Mouse (Mus musculus): ENCODE results near the gene Vps13d. TPM values are rescaled to one million over a fixed set of nuclear protein-coding genes. Genes with fewer than 3 reads are reported as not detected.
A peak's percentile ranks its signal among the peaks of the same experiment; 100 is the strongest.

Vps13d gene
- 3.5 and 3.9 TPM in 2 replicates for polyA plus RNA-seq (2016; fragmentation: Nextera tagmentation; extraction: Ambion mirVana)

DNA sequence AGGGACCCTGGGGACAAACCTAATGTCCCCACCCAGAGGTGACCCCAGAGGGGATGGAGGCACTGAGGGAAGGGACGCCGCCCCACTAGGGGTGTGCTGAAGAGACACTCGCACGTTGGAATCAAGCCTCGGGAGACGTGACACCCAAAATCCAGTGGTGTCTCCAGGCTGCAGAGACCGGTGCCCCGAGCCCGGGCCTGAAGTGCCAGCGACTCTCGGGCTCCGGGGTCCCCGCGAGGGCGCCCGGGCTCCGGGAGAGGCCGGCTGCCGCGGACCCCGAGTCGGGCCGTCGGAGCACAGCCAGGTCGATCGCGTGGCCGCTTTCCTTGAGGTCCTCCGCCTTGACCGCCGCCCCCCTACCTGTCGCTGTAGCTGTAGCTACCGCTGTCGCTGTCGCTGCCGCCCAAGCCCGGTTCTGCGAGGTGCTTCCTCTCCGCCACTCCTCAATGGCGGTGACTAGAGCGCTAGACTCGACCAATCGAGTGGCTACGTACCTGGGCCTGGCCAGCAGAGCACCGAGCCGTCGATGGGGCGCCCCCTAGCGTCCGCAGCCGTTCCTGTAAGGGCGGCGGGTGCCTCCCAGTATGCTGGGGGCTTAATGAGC is at the start of gene Vps13d:
Vps13d (minus strand) TSS at position 447 of the 604 bp plus-strand sequence.
- H3K36me3 ChIP-seq, result peaks cover 16% of the 10 kb centered on the region
- H3K4me1 ChIP-seq, result peaks cover 71% of the 10 kb centered on the region
- H3K9ac ChIP-seq, result peak within 1 kb of the TSS; percentile 95
- peak within 1 kb of the TSS; percentile 93 for H3K4me2 ChIP-seq
- H3K9me3 ChIP-seq (replicated peaks), result no peaks in the 10 kb centered on the region
- ATAC-seq, result peak; percentile 89
- peak within 1 kb of the TSS; percentile 81 for H3K27ac ChIP-seq
- peak within 1 kb of the TSS; percentile 88 for H3K4me3 ChIP-seq
- WGBS (ENCODE audit: insufficient replicate concordance), result under 1% methylated on average over 48 of the region's 53 CpGs
- no peaks in the 10 kb centered on the region for H3K27me3 ChIP-seq (replicated peaks)

GRCm38 (mm10) chr4:145242719-145243350 is 48.0 kb upstream of the Vps13d start:
- Histone ChIP-seq H3K36me3 (no peaks in the 10 kb centered on the region), H3K27ac (no peak overlapping the region), H3K27me3 (replicated peaks) (peaks cover 39% of the 10 kb centered on the region), H3K4me2 (no peak overlapping the region), H3K9ac (no peak overlapping the region), H3K4me3 (no peak overlapping the region), H3K9me3 (replicated peaks) (no peaks in the 10 kb centered on the region), H3K4me1 (peaks cover 12% of the 10 kb centered on the region; the same call in 1 of the 2 replicates)
- 9% methylated on average over 1 of the region's 1 CpGs for WGBS (ENCODE audit: insufficient replicate concordance)
- ATAC-seq, result no peak

- Histone ChIP-seq H3K27me3 (replicated peaks) (peaks cover 18% of the 10 kb centered on the region), H3K36me3 (no peaks in the 10 kb centered on the region), H3K4me1 (peaks cover 11% of the 10 kb centered on the region; the same call in 1 of the 2 replicates), H3K9me3 (replicated peaks) (no peaks in the 10 kb centered on the region), H3K4me3 (no peak overlapping the region), H3K4me2 (no peak overlapping the region), H3K9ac (no peak overlapping the region), H3K27ac (no peak overlapping the region)
- WGBS (ENCODE audit: insufficient replicate concordance), result 32% methylated on average over 4 of the region's 4 CpGs
- peak; percentile 51 for ATAC-seq
Observed at GRCm38 (mm10) chr4:145240723-145241231, 46.0 kb upstream of the Vps13d start.

- WGBS (ENCODE audit: insufficient replicate concordance), result 58% methylated on average over 4 of the region's 4 CpGs
- Histone ChIP-seq H3K4me1 (peaks cover 9% of the 10 kb centered on the region; the same call in 1 of the 2 replicates), H3K9me3 (replicated peaks) (no peaks in the 10 kb centered on the region), H3K36me3 (no peaks in the 10 kb centered on the region), H3K27ac (peak overlapping the region; percentile 8; the same call in 1 of the 2 replicates), H3K27me3 (replicated peaks) (0 out of 2 replicates have a peak, but pooled peaks cover 3% of the 10 kb centered on the region), H3K9ac (no peak overlapping the region), H3K4me2 (no peak overlapping the region), H3K4me3 (no peak overlapping the region)
- no peak for ATAC-seq
Observed at GRCm38 (mm10) chr4:145239049-145239830, 44.4 kb upstream of the Vps13d start.

- no peak for ATAC-seq
- no peaks in the 10 kb centered on the region for H3K36me3 ChIP-seq
- H3K9me3 ChIP-seq (replicated peaks), result no peaks in the 10 kb centered on the region
- H3K4me2 ChIP-seq, result no peak overlapping the region
- H3K4me1 ChIP-seq, result 0 out of 2 replicates have a peak, but pooled peaks cover 9% of the 10 kb centered on the region
- no peak overlapping the region for H3K9ac ChIP-seq
- no peak overlapping the region for H3K27ac ChIP-seq
- no peaks in the 10 kb centered on the region for H3K27me3 ChIP-seq (replicated peaks)
- 78% methylated on average over 7 of the region's 7 CpGs for WGBS (ENCODE audit: insufficient replicate concordance)
- H3K4me3 ChIP-seq, result no peak overlapping the region
Observed at GRCm38 (mm10) chr4:145236027-145236426, 41.2 kb upstream of the Vps13d start.

GRCm38 (mm10) chr4:145233487-145234228 is 38.9 kb upstream of the Vps13d start:
- 34% methylated on average over 3 of the region's 3 CpGs for WGBS (ENCODE audit: insufficient replicate concordance)

GRCm38 (mm10) chr4:145231732-145232131 is 36.9 kb upstream of the Vps13d start:
- no peak overlapping the region for H3K4me3 ChIP-seq
- no peak for ATAC-seq
- no peak overlapping the region for H3K4me2 ChIP-seq
- WGBS (ENCODE audit: insufficient replicate concordance), result 78% methylated on average over 5 of the region's 5 CpGs
- H3K27me3 ChIP-seq (replicated peaks), result no peaks in the 10 kb centered on the region
- H3K27ac ChIP-seq, result no peak overlapping the region
- H3K9me3 ChIP-seq (replicated peaks), result no peaks in the 10 kb centered on the region
- 0 out of 2 replicates have a peak, but pooled peaks cover 5% of the 10 kb centered on the region for H3K4me1 ChIP-seq
- no peak overlapping the region for H3K9ac ChIP-seq
- H3K36me3 ChIP-seq, result no peaks in the 10 kb centered on the region

More at GRCm38 (mm10) chr4:145233487-145234228, 38.9 kb upstream of the Vps13d start:
- peak overlapping the region; percentile 43; the same call in 1 of the 2 replicates for H3K27ac ChIP-seq
- no peaks in the 10 kb centered on the region for H3K27me3 ChIP-seq (replicated peaks)
- no peaks in the 10 kb centered on the region for H3K36me3 ChIP-seq
- ATAC-seq, result no peak
- H3K4me3 ChIP-seq, result no peak overlapping the region
- H3K9ac ChIP-seq, result 0 out of 2 replicates have a peak overlapping the region, but pooled peaks have one; percentile 6
- H3K4me2 ChIP-seq, result no peak overlapping the region
- H3K9me3 ChIP-seq (replicated peaks), result no peaks in the 10 kb centered on the region
- H3K4me1 ChIP-seq, result 0 out of 2 replicates have a peak, but pooled peaks cover 5% of the 10 kb centered on the region

GRCm38 (mm10) chr4:145230647-145231046 is 35.8 kb upstream of the Vps13d start:
- ATAC-seq, result no peak
- H3K9ac ChIP-seq, result no peak overlapping the region
- no peaks in the 10 kb centered on the region for H3K27me3 ChIP-seq (replicated peaks)
- WGBS (ENCODE audit: insufficient replicate concordance), result 91% methylated on average over 2 of the region's 2 CpGs
- H3K27ac ChIP-seq, result no peak overlapping the region
- H3K9me3 ChIP-seq (replicated peaks), result no peaks in the 10 kb centered on the region
- H3K4me2 ChIP-seq, result no peak overlapping the region
- no peaks in the 10 kb centered on the region for H3K36me3 ChIP-seq
- 0 out of 2 replicates have a peak, but pooled peaks cover 5% of the 10 kb centered on the region for H3K4me1 ChIP-seq
- H3K4me3 ChIP-seq, result no peak overlapping the region

DNA sequence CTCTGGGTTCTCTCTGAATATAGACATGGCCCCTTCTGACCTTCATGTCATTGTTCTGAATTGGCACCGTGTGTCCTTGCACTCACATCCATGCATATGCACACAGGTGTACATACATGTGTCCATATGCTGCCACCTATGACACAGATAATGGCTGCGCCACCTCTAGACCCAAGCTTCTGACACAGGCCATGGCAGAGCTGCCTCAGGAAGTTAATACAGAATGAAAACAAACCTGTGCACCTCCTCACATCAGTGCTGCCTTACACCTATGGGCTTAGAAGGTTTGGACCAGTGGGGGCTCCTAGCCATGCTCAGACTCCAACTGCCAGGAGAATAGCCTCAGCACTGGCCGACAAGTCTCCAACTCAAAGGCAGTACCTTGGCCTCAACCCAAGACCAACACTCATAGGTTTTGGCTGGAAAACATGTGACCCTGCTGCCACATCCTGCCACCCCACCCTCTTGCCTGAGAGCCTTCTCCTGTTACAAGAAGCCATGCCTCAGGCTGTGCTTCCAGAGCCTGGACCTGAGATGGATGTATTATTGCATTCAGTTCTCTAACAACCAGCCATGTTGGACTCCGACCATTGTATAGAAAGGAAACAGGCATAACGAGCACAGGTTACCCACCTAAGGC is 34.8 kb upstream of the Vps13d start:
- no peak for ATAC-seq
- no peak overlapping the region for H3K27ac ChIP-seq
- H3K27me3 ChIP-seq (replicated peaks), result no peaks in the 10 kb centered on the region
- 71% methylated on average over 5 of the region's 5 CpGs for WGBS (ENCODE audit: insufficient replicate concordance)
- H3K9me3 ChIP-seq (replicated peaks), result no peaks in the 10 kb centered on the region
- no peak overlapping the region for H3K4me2 ChIP-seq
- no peak overlapping the region for H3K9ac ChIP-seq
- 0 out of 2 replicates have a peak, but pooled peaks cover 5% of the 10 kb centered on the region for H3K4me1 ChIP-seq
- H3K4me3 ChIP-seq, result no peak overlapping the region
- H3K36me3 ChIP-seq, result peaks cover 7% of the 10 kb centered on the region; the same call in 1 of the 2 replicates

GRCm38 (mm10) chr4:145229051-145229450 is 34.2 kb upstream of the Vps13d start:
- 63% methylated on average over 6 of the region's 6 CpGs for WGBS (ENCODE audit: insufficient replicate concordance)
- Histone ChIP-seq H3K4me1 (0 out of 2 replicates have a peak, but pooled peaks cover 4% of the 10 kb centered on the region), H3K4me2 (no peak overlapping the region), H3K9me3 (replicated peaks) (no peaks in the 10 kb centered on the region), H3K4me3 (no peak overlapping the region), H3K27ac (no peak overlapping the region), H3K9ac (no peak overlapping the region), H3K36me3 (peaks cover 7% of the 10 kb centered on the region; the same call in 1 of the 2 replicates), H3K27me3 (replicated peaks) (no peaks in the 10 kb centered on the region)
- ATAC-seq, result no peak

DNA sequence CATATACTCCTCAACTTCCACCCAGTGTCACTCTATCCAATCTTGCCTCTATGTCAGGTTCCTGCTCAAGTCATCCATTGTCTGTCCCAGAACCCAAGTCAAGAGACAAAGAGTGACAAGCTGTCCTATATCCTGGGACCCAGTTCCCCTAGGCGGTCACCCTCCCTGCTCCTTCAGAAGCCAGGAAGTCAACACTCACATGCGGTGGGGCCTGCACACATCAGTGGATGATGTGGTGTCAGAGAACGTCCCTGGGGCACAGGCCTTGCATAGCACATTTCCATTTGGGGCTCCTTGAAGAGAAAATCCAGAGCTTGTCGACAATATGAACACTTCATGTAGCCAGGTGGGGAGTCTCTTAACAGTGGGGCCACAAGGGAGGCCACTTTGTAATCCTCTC is 29.8 kb upstream of the Vps13d start:
- Histone ChIP-seq H3K9ac (no peak overlapping the region), H3K4me1 (peaks cover 24% of the 10 kb centered on the region), H3K9me3 (replicated peaks) (no peaks in the 10 kb centered on the region), H3K27me3 (replicated peaks) (no peaks in the 10 kb centered on the region), H3K27ac (no peak overlapping the region), H3K36me3 (peaks cover 7% of the 10 kb centered on the region; the same call in 1 of the 2 replicates), H3K4me3 (no peak overlapping the region), H3K4me2 (no peak overlapping the region)
- ATAC-seq, result no peak
- WGBS (ENCODE audit: insufficient replicate concordance), result 83% methylated on average over 4 of the region's 4 CpGs
